Comparison of ENCODE assay signal across 24 mouse cellular contexts in genomic region chr1:34253876-34254275, GRCm38 (mm10).
DNase-seq lines count a peak whose midpoint lies in the region; ATAC-seq lines count a peak whose summit lies in the region.
"Had no signal": no experiment of that assay in that cellular context is flagged by ENCODE, and none has a peak within 500 bp of the region (broad histone marks: within the 10 kb centered on the region; RNA-seq: fewer than 3 reads in every experiment).

No protein-coding gene starts in this region.

- ATAC-seq in heart, embryonic 15.5 days (replicated peaks; ENCODE audit: insufficient number of reproducible peaks, insufficient read depth, low FRiP score, low read depth), result no peak
- ATAC-seq: CD4-positive, CD25-positive, alpha-beta regulatory T cell, adult 4 months; forebrain, embryonic 14.5 days; intestine, embryonic 16.5 days had no signal

- H3K4me3 ChIP-seq in heart, embryonic 15.5 days, result no peak overlapping the region
- H3K4me3 ChIP-seq in heart, embryonic 10.5 days, result no peak overlapping the region
- H3K4me3 ChIP-seq: embryonic facial prominence, embryonic 10.5 days; erythroblast, embryonic 14.5 days; forebrain, embryonic 10.5 days; hindbrain, embryonic 15.5 days had no signal

- no peaks in the 10 kb centered on the region for H3K27me3 ChIP-seq in heart, embryonic 15.5 days
- no peaks in the 10 kb centered on the region for H3K27me3 ChIP-seq in heart, embryonic 10.5 days (ENCODE audit: insufficient read depth, poor library complexity, severe bottlenecking)
- H3K27me3 ChIP-seq: hindbrain, embryonic 15.5 days had no signal

- no peaks in the 10 kb centered on the region for H3K9me3 ChIP-seq in heart, embryonic 15.5 days (replicated peaks)
- no peaks in the 10 kb centered on the region for H3K9me3 ChIP-seq in heart, embryonic 10.5 days
- H3K9me3 ChIP-seq: embryonic facial prominence, embryonic 10.5 days; forebrain, embryonic 10.5 days; G1E; hindbrain, embryonic 15.5 days had no signal

- DNase-seq in heart, embryonic 10.5 days (ENCODE audit: low spot score), result no peak
- DNase-seq in MN1 (ENCODE audit: low spot score) (peak; percentile 36), NIH3T3 (ENCODE audit: low read depth) (peak; percentile 79)
- peak; percentile 26 for DNase-seq in yolk sac, embryonic 10.5 days (ENCODE audit: low spot score)
- no peak for DNase-seq in embryo, embryonic 10.5 days (ENCODE audit: low spot score)
- no peak for DNase-seq in right cerebral cortex, postnatal 36 days (ENCODE audit: low spot score in 2 of 2)
- DNase-seq: adrenal gland, postnatal 25 days; B cell, adult 2 months; cerebellum, adult 18-20 months; cerebellum, adult 9-11 months; cerebellum, postnatal 36 days; gastrocnemius, postnatal 36 days; heart, adult 11 months; heart, postnatal 10 days; kidney, adult 2 months had no signal

- H3K36me3 ChIP-seq in heart, embryonic 15.5 days, result peaks cover 57% of the 10 kb centered on the region
- H3K36me3 ChIP-seq in heart, embryonic 10.5 days, result peaks cover 69% of the 10 kb centered on the region
- H3K36me3 ChIP-seq: G1E had no signal

- H3K27ac ChIP-seq in heart, embryonic 15.5 days, result 0 out of 2 replicates have a peak overlapping the region, but pooled peaks have one; percentile 26
- no peak overlapping the region for H3K27ac ChIP-seq in heart, embryonic 10.5 days
- H3K27ac ChIP-seq: embryonic facial prominence, embryonic 10.5 days; forebrain, embryonic 10.5 days; hindbrain, embryonic 15.5 days had no signal

- 0 out of 2 replicates have a peak, but pooled peaks cover 5% of the 10 kb centered on the region for H3K4me1 ChIP-seq in heart, embryonic 15.5 days (replicated peaks)
- H3K4me1 ChIP-seq in heart, embryonic 10.5 days, result peaks cover 4% of the 10 kb centered on the region; the same call in 1 of the 2 replicates
- H3K4me1 ChIP-seq: embryonic facial prominence, embryonic 10.5 days; forebrain, embryonic 10.5 days; hindbrain, embryonic 15.5 days had no signal

- WGBS in heart, embryonic 15.5 days, result 50% methylated on average over 7 of the region's 7 CpGs
- 62% methylated on average over 7 of the region's 7 CpGs for WGBS in heart, embryonic 10.5 days

- H3K9ac ChIP-seq in heart, embryonic 15.5 days, result no peak overlapping the region
- H3K9ac ChIP-seq: hindbrain, embryonic 15.5 days had no signal

- H3K4me2 ChIP-seq in heart, embryonic 15.5 days, result no peak overlapping the region
- H3K4me2 ChIP-seq: hindbrain, embryonic 15.5 days had no signal

Comparison
In these comparisons a context has a peak if more than half of its experiments do, and no peak if none do; other contexts are left out.
1. DNase-seq: peak in MN1 (single experiment), NIH3T3 (single experiment) and yolk sac, embryonic 10.5 days (single experiment); none in heart, embryonic 10.5 days (single experiment), embryo, embryonic 10.5 days (single experiment) and right cerebral cortex, postnatal 36 days (0 of 2).